Mouse (Mus musculus) left cerebral cortex, adult 11 months (tissue): ENCODE measurements around the gene Ube2a.
"Not testable (repeated sequence)": the region's sequence is repeated elsewhere in the genome, so short reads cannot be mapped to it uniquely, and the experiment has no call there.

Experiments used
- DNase-seq: peaks from one replicate; pipeline ENCODE4 v3.0.0; 2022; ENCODE audit warnings: low spot score

The Ube2a gene

GRCm38 (mm10) chrX:36873765-36874164 is at the start of gene Ube2a, which contains the start of gene C330007P06Rik:
TSS of gene Ube2a (plus strand) at chrX:36873900.
TSS of gene C330007P06Rik (minus strand) at chrX:36874111.
- DNase-seq: no peak

GRCm38 (mm10) chrX:36823932-36824711 is 49.6 kb upstream of the Ube2a start:
- DNase-seq: no peak

- no peak for DNase-seq
Measured at GRCm38 (mm10) chrX:36825032-36825431, 48.7 kb upstream of the Ube2a start.

GRCm38 (mm10) chrX:36826873-36827272 is 46.8 kb upstream of the Ube2a start:
- no peak for DNase-seq

GRCm38 (mm10) chrX:36830271-36830670 is 43.4 kb upstream of the Ube2a start:
- no peak for DNase-seq

DNA sequence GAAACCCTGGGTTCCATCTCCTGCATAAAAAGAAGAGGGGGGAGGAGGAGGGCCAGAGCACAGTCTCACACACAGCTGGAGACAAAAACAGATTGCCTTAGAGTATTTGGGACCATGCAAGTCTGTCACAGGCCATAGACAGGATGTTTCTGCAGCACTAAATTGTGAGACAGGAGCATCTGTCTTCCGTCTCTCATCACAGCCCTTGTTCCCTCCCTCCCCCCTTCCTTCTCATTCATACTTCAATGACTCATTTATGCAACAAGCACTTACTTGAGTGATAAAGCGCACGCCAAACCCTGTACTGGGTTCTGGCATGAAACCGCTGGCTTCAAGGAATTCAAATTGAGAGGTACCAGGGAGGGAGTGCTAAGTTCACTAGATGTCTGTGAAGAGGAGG is 42.1 kb upstream of the Ube2a start:
- DNase-seq: no peak

DNA sequence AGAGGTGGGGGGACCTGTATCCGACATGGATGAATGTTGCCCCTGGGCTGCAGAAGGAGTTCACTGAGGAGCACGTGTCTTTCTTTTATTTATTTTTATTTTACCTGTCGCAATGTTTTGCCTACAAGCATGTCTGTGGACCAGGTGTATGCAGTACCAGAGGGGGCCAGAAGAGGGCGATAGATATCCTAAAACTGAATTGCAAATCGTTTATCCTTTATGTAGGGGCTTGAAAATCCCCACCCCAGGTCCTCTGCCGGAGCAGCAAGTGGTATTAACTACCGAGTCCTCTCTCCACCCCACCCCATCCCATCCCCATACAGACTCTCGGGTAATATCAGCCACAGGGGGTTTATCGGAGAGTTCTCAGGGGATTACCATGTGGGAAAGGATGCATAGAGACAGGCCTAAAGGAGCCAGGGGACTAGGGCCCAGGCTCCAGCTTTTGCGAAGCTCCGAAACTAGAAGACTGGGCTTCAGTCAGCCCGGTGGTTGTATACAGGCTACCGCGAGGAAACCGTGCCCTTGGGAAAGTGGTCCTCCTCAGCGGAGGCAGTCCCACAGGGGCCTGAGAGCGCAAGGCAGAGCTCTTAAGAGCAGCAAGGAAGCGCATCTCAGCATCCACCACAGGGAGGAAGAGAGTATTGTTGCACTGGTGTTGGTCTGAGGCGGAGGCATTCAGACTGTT is 40.2 kb upstream of the Ube2a start:
- peak; percentile 26 for DNase-seq

DNA sequence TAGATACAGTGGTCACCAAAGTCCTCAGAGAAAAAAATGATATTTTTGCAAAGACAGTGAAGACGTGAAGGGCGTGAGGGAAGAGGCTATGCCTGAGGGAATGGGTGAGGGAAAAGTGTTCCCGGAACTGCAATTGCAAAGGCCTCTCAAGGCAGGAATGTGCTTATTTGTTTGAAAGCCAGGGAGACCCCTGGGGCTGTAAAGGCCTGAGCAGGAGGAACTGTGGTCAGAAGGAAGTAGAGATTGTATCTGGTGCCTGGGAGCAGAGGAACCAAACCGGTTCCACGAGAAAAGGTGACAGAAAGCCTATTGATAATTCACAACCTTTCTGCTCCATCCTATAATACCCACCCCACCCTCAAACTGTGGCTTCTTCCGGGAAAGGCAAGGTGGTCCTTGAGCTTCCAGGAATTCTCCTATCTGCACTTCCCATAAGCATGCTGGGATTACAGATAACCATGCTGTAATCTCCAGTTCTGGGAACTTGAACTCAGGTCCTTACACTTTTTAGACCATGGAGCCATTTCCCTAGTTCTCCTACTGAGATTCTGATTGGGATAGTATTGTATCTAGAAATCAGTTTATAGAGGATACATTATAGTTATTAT is 36.5 kb upstream of the Ube2a start:
- no peak for DNase-seq

DNA sequence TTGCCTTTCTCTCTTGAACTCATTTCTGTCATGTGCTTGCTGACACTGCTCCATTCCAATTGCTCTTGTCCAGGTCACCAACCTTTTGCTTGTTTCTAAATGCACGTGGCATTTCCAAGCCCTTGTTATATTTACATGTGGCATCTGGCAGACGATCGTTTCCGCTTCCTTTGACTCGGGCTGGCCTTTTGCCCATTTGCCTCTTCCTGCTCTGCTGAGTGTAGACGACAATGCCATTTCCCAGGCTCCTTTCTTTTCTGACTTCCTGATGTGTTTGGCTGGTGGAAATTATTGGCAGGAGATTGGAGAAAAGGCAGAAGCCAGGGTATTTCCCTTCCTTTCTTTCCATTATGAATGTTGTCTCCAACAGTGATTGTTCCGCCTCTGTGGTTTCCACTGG is 34.3 kb upstream of the Ube2a start:
- no peak for DNase-seq

DNA sequence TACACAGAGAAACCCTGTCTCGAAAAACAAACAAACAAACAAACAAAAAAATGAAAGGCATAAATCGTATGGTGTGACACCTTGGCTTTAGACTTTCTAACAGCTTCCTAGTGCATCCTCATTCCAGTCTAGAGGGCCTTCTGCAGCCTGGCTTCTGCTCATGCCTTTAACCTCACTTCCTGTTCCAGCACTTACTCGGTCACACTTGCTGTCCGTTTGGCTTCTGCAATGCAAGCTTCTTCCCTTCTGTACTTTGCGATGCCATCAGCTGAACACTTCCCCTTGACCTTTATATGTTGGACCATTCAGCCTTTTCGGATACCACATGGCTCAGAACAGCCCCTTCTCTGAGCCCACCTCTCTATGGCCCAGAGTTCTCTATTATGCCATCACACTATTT is 32.0 kb upstream of the Ube2a start:
- DNase-seq: no peak

- no peak for DNase-seq
Measured at GRCm38 (mm10) chrX:36843346-36843990, 30.2 kb upstream of the Ube2a start.

- no peak for DNase-seq
Measured at GRCm38 (mm10) chrX:36847152-36847551, 26.5 kb upstream of the Ube2a start.

GRCm38 (mm10) chrX:36852631-36853030 is 21.1 kb upstream of the Ube2a start:
- no peak for DNase-seq

DNA sequence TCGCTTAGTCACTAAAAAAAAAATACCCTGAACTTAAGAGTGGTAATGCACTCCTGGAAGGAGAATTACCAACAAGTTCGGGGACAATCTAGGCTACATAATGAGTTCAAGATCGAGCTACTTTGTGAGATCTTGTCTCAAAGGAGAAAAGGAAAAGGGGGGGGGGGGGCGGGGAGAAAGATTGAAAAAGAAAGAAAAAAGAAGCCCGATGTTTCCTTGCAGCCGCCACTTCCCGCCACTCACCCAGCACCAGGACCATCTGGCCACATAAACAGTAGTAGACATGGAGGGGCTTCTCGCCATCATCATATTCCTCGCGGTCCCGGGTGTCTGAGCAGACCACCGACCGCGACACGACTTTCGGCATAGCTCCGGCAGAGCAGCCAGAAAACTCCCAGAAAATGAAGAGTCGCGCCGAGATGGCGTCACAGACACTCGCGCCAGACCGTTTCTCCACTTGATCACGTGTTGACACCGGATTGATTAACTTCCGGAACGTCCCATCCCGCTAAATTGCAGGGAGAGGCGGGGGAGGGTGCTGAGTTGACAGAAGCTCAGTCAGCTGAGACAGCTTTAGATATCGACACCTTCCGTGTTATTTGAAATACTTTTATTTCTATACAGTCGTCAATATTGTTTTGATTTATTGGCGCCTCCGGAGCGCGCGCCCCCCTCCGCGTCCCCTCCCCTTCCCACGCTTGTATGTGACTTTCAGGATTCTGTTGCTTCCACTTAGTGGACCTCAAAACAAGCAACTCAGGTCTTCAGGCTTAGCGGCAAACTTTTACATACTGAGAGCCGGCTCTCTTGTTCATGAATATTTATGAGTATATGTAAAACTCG is 9.7 kb upstream of the Ube2a start:
- DNase-seq: peak; percentile 66

DNA sequence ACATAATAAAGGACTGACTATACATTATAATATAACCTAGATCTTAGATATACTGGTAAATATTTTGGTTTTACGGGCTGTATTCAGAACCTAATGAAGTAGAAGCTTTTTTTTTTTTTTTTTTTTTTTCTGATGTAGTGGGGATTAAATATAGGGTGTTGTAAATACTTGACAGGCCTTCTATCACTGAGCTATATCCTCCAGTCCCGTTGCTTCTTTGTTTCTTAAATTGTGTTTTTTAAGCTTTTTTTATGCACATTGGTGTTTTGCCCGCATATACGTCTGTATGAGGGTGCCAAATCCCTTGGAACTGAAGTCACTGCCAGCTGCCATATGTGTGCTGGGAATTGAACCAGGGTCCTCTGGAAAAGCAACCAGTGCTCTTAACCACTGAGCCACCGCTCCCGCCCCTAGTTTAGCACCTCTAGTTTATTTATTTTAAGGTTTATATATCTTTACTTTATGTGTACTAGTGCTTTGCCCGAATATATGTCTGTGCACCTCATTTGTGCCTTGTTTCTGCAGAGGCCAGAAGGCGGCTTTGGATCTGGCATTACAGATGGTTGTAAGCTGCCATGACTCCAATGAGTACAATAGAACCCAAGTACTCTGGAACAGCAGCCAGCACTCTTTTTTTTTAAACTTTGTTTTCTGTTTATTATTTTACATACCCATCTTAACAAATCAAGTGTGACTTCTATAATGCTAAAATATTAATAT is 8.9 kb upstream of the Ube2a start:
- DNase-seq: no peak

DNA sequence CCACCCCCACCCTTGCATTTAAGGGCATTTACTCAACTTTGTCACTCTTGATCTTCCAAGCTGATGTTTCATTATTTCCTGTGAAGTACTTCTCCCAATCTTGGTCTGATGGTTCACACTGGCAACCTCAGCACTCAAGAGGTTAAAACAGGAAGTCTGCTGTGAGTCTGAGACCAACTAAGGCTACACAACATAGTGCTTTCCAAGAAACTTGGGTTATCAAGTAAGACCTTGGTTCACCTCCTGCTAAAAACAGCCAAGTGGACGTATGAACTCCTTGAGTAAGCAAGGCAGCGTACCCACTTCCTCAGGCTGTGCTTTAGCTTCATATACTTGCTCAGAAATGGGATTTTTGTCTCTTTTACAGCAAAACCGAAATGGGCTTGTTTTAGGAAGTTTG is 3.3 kb upstream of the Ube2a start:
- no peak for DNase-seq

GRCm38 (mm10) chrX:36874178-36874696 is 537 bp downstream of the Ube2a start:
- peak; percentile 53 for DNase-seq

- DNase-seq: no peak
Measured at GRCm38 (mm10) chrX:36874704-36875128, 1.0 kb downstream of the Ube2a start.

- DNase-seq: no peak
Measured at GRCm38 (mm10) chrX:36884719-36885118, 11.0 kb downstream of the Ube2a start.

- DNase-seq: not testable (repeated sequence)
Measured at GRCm38 (mm10) chrX:36898931-36899330, 25.2 kb downstream of the Ube2a start.

DNA sequence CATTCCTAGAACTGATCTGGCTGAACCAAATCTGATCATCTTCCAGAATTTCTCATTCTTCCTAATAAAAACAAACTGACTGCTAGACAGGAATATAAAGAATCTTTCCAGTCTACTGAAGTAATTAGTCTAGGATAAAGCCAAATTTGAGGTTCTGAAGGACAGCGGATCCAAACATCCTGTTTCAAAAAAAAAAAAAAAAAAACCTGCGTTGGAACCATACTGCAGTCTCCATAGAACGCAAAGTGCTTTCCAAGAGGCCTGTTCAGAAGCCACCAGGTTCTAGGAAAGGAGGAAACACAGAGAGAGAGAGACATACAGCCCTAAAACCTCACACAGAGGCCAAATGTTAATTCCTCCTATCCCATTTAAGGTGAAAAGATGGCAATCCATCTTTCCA is 28.0 kb downstream of the Ube2a start:
- no peak for DNase-seq
